Mouse (Mus musculus): ENCODE measurements around the gene Sh2b1. TPM values are rescaled to one million over a fixed set of nuclear protein-coding genes. Genes with fewer than 3 reads are reported as not detected.

The Sh2b1 gene
- total RNA-seq (2014; fragmentation: Nextera tagmentation) (24.0 and 24.6 TPM in 2 replicates), total RNA-seq (2017) (8.3 and 8.9 TPM in 2 replicates), polyA plus RNA-seq (2012) (55.6 and 61.5 TPM in 2 replicates)

GRCm38 (mm10) chr7:126474993-126475581, at the start of gene Sh2b1:
TSS of gene Sh2b1 (minus strand) at chr7:126475424.
- no peak for TF ChIP-seq GATA1 (IDR thresholded peaks at IDR 0.05; ENCODE audit: borderline replicate concordance, low read length)
- TF ChIP-seq CTCF (IDR thresholded peaks at IDR 0.05; ENCODE audit: low read depth, low read length) = no peak
- TF ChIP-seq TAL1 (conservative IDR thresholded peaks at IDR 0.05; ENCODE audit: low read depth, low read length) = no peak
- TF ChIP-seq POLR2AphosphoS5 (IDR thresholded peaks at IDR 0.05; ENCODE audit: insufficient replicate concordance, low read depth, low read length) = no peak
- TF ChIP-seq GATA2 (IDR thresholded peaks at IDR 0.05; ENCODE audit: borderline replicate concordance, low read depth, low read length) = no peak
- ATAC-seq (ENCODE audit: extremely low read depth, insufficient number of reproducible peaks, low FRiP score, poor library complexity, severe bottlenecking) (peak; percentile 92), DNase-seq (ENCODE audit: low spot score) (peak; percentile 99)
- Histone ChIP-seq H3K36me3 (replicated peaks) (peaks cover 37% of the 10 kb centered on the region), H3K4me3 (ENCODE audit: low read depth, low read length) (peak within 1 kb of the TSS; percentile 89), H3K27me3 (ENCODE audit: insufficient read depth, low read length) (no peaks in the 10 kb centered on the region), H3K9me3 (replicated peaks) (no peaks in the 10 kb centered on the region), H3K4me1 (ENCODE audit: insufficient read depth, low read depth, low read length) (peaks cover 51% of the 10 kb centered on the region)

GRCm38 (mm10) chr7:126523316-126523715, 48.1 kb upstream of the Sh2b1 start:
- TF ChIP-seq CTCF (IDR thresholded peaks at IDR 0.05; ENCODE audit: low read depth, low read length) = no peak
- TF ChIP-seq GATA2 (IDR thresholded peaks at IDR 0.05; ENCODE audit: borderline replicate concordance, low read depth, low read length) = no peak
- TF ChIP-seq POLR2AphosphoS5 (IDR thresholded peaks at IDR 0.05; ENCODE audit: insufficient replicate concordance, low read depth, low read length) = no peak
- TF ChIP-seq GATA1 (IDR thresholded peaks at IDR 0.05; ENCODE audit: borderline replicate concordance, low read length) = no peak
- no peak for TF ChIP-seq TAL1 (conservative IDR thresholded peaks at IDR 0.05; ENCODE audit: low read depth, low read length)
- DNase-seq (ENCODE audit: low spot score) (no peak), ATAC-seq (ENCODE audit: extremely low read depth, insufficient number of reproducible peaks, low FRiP score, poor library complexity, severe bottlenecking) (no peak)
- Histone ChIP-seq H3K9me3 (replicated peaks) (no peaks in the 10 kb centered on the region), H3K36me3 (replicated peaks) (no peaks in the 10 kb centered on the region), H3K27me3 (ENCODE audit: insufficient read depth, low read length) (peaks cover 17% of the 10 kb centered on the region), H3K4me3 (ENCODE audit: low read depth, low read length) (no peak overlapping the region), H3K4me1 (ENCODE audit: insufficient read depth, low read depth, low read length) (peaks cover 3% of the 10 kb centered on the region)

GRCm38 (mm10) chr7:126519513-126519912, 44.3 kb upstream of the Sh2b1 start:
- H3K36me3 ChIP-seq (replicated peaks) = no peaks in the 10 kb centered on the region
- TF ChIP-seq GATA2 (IDR thresholded peaks at IDR 0.05; ENCODE audit: borderline replicate concordance, low read depth, low read length) = no peak
- TF ChIP-seq POLR2AphosphoS5 (IDR thresholded peaks at IDR 0.05; ENCODE audit: insufficient replicate concordance, low read depth, low read length) = no peak
- TF ChIP-seq TAL1 (conservative IDR thresholded peaks at IDR 0.05; ENCODE audit: low read depth, low read length) = no peak
- no peak for TF ChIP-seq CTCF (IDR thresholded peaks at IDR 0.05; ENCODE audit: low read depth, low read length)
- TF ChIP-seq GATA1 (IDR thresholded peaks at IDR 0.05; ENCODE audit: borderline replicate concordance, low read length) = no peak
- H3K9me3 ChIP-seq (replicated peaks) = no peaks in the 10 kb centered on the region
- H3K4me1 ChIP-seq (ENCODE audit: insufficient read depth, low read depth, low read length) = no peaks in the 10 kb centered on the region; the same call in 1 of the 2 replicates
- DNase-seq (ENCODE audit: low spot score) (no peak), ATAC-seq (ENCODE audit: extremely low read depth, insufficient number of reproducible peaks, low FRiP score, poor library complexity, severe bottlenecking) (no peak)
- peaks cover 40% of the 10 kb centered on the region for H3K27me3 ChIP-seq (ENCODE audit: insufficient read depth, low read length)
- H3K4me3 ChIP-seq (ENCODE audit: low read depth, low read length) = no peak overlapping the region

DNA sequence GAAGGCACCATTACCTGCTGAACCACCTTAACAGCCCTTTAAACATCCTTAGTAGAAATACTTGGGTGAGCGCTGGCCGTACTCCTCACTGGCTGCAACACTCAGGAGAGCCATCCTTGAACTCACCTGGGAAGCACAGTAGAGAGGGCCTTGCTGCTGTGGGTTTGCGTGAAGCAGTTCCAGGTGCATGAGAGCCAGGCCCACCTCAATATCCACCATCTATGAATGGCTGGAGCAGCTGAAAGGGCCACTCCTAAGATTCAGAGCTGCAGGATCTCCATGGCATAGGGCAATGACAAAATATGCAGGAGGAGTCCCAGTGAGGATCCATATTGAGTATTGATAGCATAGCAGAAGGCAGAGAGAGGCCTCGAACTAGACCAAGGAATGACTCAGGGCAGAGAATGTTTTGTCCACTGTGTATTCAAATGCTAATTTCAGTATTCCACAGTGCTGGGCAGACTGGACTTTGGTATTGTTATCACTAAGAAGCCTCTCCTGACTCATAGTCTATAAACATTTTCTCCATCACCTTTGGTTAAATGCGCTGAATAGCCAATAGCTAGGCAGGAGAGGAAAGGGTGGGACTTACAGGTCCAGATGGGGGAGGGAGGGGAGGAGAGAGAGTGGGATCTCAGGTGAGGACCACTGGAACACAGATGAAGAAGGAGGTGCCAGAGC, 43.2 kb upstream of the Sh2b1 start:
- H3K36me3 ChIP-seq (replicated peaks) = no peaks in the 10 kb centered on the region
- no peak for ATAC-seq (ENCODE audit: extremely low read depth, insufficient number of reproducible peaks, low FRiP score, poor library complexity, severe bottlenecking)
- H3K27me3 ChIP-seq (ENCODE audit: insufficient read depth, low read length) = peaks cover 45% of the 10 kb centered on the region
- DNase-seq (ENCODE audit: low spot score) = no peak
- TF ChIP-seq CTCF (IDR thresholded peaks at IDR 0.05; ENCODE audit: low read depth, low read length) (no peak), GATA2 (IDR thresholded peaks at IDR 0.05; ENCODE audit: borderline replicate concordance, low read depth, low read length) (no peak), POLR2AphosphoS5 (IDR thresholded peaks at IDR 0.05; ENCODE audit: insufficient replicate concordance, low read depth, low read length) (no peak), TAL1 (conservative IDR thresholded peaks at IDR 0.05; ENCODE audit: low read depth, low read length) (no peak), GATA1 (IDR thresholded peaks at IDR 0.05; ENCODE audit: borderline replicate concordance, low read length) (no peak)
- no peaks in the 10 kb centered on the region; the same call in 1 of the 2 replicates for H3K4me1 ChIP-seq (ENCODE audit: insufficient read depth, low read depth, low read length)
- no peaks in the 10 kb centered on the region for H3K9me3 ChIP-seq (replicated peaks)
- no peak overlapping the region for H3K4me3 ChIP-seq (ENCODE audit: low read depth, low read length)

DNA sequence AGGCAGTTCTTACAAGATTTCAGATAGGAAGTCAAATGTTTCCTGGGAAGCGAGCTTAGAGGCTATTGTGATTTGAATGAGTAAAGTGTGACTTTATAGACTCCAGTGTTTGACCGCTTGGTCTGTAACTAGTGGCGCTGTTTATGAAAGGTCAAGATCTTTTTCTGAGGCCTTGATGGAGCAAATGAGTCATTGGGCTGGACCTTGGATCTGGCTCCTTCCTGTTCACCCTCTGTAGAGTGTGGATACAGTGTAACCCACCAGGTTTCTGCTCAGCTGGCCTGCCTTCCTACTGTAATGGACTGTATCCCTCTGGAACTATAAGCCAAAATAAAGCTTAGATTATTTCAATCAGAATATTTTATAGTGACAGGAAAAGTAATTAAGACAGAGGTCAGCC, 36.1 kb upstream of the Sh2b1 start:
- Histone ChIP-seq H3K36me3 (replicated peaks) (no peaks in the 10 kb centered on the region), H3K4me1 (ENCODE audit: insufficient read depth, low read depth, low read length) (no peaks in the 10 kb centered on the region), H3K9me3 (replicated peaks) (no peaks in the 10 kb centered on the region), H3K27me3 (ENCODE audit: insufficient read depth, low read length) (peaks cover 39% of the 10 kb centered on the region), H3K4me3 (ENCODE audit: low read depth, low read length) (no peak overlapping the region)
- ATAC-seq (ENCODE audit: extremely low read depth, insufficient number of reproducible peaks, low FRiP score, poor library complexity, severe bottlenecking) = no peak
- TF ChIP-seq CTCF (IDR thresholded peaks at IDR 0.05; ENCODE audit: low read depth, low read length) (no peak), TAL1 (conservative IDR thresholded peaks at IDR 0.05; ENCODE audit: low read depth, low read length) (no peak), GATA2 (IDR thresholded peaks at IDR 0.05; ENCODE audit: borderline replicate concordance, low read depth, low read length) (no peak), POLR2AphosphoS5 (IDR thresholded peaks at IDR 0.05; ENCODE audit: insufficient replicate concordance, low read depth, low read length) (no peak), GATA1 (IDR thresholded peaks at IDR 0.05; ENCODE audit: borderline replicate concordance, low read length) (no peak)
- DNase-seq (ENCODE audit: low spot score) = no peak

DNA sequence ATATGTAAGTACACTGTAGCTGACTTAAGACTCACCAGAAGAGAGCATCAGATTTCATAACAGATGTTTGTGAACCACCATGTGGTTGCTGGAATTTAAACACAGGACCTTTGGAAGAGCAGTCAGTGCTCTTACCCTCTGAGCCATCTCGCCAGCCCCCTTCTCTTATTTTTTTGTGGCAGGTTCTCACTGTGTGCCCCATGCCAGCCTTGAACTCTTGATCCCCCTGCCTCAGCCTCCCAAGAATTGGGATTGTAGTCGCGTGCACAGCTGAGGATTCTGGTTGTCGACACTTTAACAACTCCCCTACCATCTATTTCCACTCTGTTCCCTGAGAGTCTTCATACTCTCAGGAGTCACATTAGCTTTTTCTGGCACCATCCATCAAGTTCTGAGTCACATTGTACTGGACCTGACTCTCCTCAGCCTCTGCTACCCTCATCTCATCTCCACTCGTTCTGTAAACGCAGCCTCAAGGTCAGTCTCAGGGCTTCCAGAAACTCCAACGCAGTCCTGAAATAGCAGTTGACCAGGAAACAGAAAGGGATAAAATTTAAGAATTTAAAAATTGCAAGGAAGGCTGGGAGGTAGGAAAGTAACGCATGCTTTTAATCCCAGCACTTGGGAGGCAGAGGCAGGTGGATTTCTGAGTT, 32.0 kb upstream of the Sh2b1 start:
- H3K4me3 ChIP-seq (ENCODE audit: low read depth, low read length) = no peak overlapping the region
- TF ChIP-seq GATA2 (IDR thresholded peaks at IDR 0.05; ENCODE audit: borderline replicate concordance, low read depth, low read length) (no peak), TAL1 (conservative IDR thresholded peaks at IDR 0.05; ENCODE audit: low read depth, low read length) (no peak), GATA1 (IDR thresholded peaks at IDR 0.05; ENCODE audit: borderline replicate concordance, low read length) (no peak), CTCF (IDR thresholded peaks at IDR 0.05; ENCODE audit: low read depth, low read length) (no peak), POLR2AphosphoS5 (IDR thresholded peaks at IDR 0.05; ENCODE audit: insufficient replicate concordance, low read depth, low read length) (no peak)

More for the DNA sequence above, 32.0 kb upstream of the Sh2b1 start:
- DNase-seq (ENCODE audit: low spot score) = no peak
- H3K36me3 ChIP-seq (replicated peaks) = no peaks in the 10 kb centered on the region
- H3K9me3 ChIP-seq (replicated peaks) = no peaks in the 10 kb centered on the region
- H3K4me1 ChIP-seq (ENCODE audit: insufficient read depth, low read depth, low read length) = peaks cover 9% of the 10 kb centered on the region
- ATAC-seq (ENCODE audit: extremely low read depth, insufficient number of reproducible peaks, low FRiP score, poor library complexity, severe bottlenecking) = no peak
- H3K27me3 ChIP-seq (ENCODE audit: insufficient read depth, low read length) = peaks cover 13% of the 10 kb centered on the region
